In genomic region chr10:121386347-121386746, GRCm38 (mm10) we compare ENCODE assay signal across 11 mouse cellular contexts. TPM values are rescaled to one million over a fixed set of nuclear protein-coding genes. Genes with fewer than 3 reads are reported as not detected.
DNase-seq lines count a peak whose midpoint lies in the region; ATAC-seq and TF ChIP-seq lines count a peak whose summit lies in the region.
"Had no signal": no experiment of that assay in that cellular context is flagged by ENCODE, and none has a peak within 500 bp of the region (broad histone marks: within the 10 kb centered on the region; RNA-seq: fewer than 3 reads in every experiment).

No protein-coding gene starts in this region.

- intact Hi-C loops in gastrocnemius, adult 2 months (cut with DNase I), result no loop called here

- TF ChIP-seq POLR2A in small intestine, adult 2 months (IDR thresholded peaks at IDR 0.05; ENCODE audit: low read depth, low read length), result no peak

- no peaks in the 10 kb centered on the region for H3K27me3 ChIP-seq in midbrain, embryonic 11.5 days (ENCODE audit: control insufficient read depth, insufficient read depth, low read length)
- no peaks in the 10 kb centered on the region for H3K27me3 ChIP-seq in midbrain, embryonic 15.5 days (replicated peaks)
- no peaks in the 10 kb centered on the region for H3K27me3 ChIP-seq in hindbrain, embryonic 13.5 days
- H3K27me3 ChIP-seq in small intestine, adult 2 months (ENCODE audit: control insufficient read depth, insufficient read depth, low read length), result no peaks in the 10 kb centered on the region
- H3K27me3 ChIP-seq: liver, embryonic 12.5 days had no signal

- H3K36me3 ChIP-seq in midbrain, embryonic 11.5 days (ENCODE audit: control insufficient read depth, insufficient read depth, low read length), result peaks cover 3% of the 10 kb centered on the region; the same call in 1 of the 2 replicates
- H3K36me3 ChIP-seq in midbrain, embryonic 15.5 days (replicated peaks), result peaks cover 39% of the 10 kb centered on the region; the same call in 1 of the 2 replicates
- H3K36me3 ChIP-seq in hindbrain, embryonic 13.5 days, result peaks cover 93% of the 10 kb centered on the region
- H3K36me3 ChIP-seq in small intestine, adult 2 months (ENCODE audit: control insufficient read depth, insufficient read depth, low read length), result peaks cover 68% of the 10 kb centered on the region

- no peak for TF ChIP-seq CTCF in gastrocnemius, adult 2 months (IDR thresholded peaks at IDR 0.05)
- no peak for TF ChIP-seq CTCF in small intestine, adult 2 months (IDR thresholded peaks at IDR 0.05; ENCODE audit: extremely low read depth, insufficient read length, insufficient replicate concordance, low read depth, low read length)

- H3K4me2 ChIP-seq in midbrain, embryonic 11.5 days, result no peak overlapping the region
- H3K4me2 ChIP-seq in midbrain, embryonic 15.5 days, result no peak overlapping the region
- no peak overlapping the region for H3K4me2 ChIP-seq in hindbrain, embryonic 13.5 days
- H3K4me2 ChIP-seq: liver, embryonic 12.5 days had no signal

- ATAC-seq in midbrain, embryonic 11.5 days (ENCODE audit: low FRiP score), result 0 out of 2 replicates have a peak, but pooled peaks have one; percentile 19
- ATAC-seq in midbrain, embryonic 15.5 days (replicated peaks), result no peak
- ATAC-seq in hindbrain, embryonic 13.5 days (ENCODE audit: low FRiP score), result no peak
- ATAC-seq: CD4-positive, CD25-positive, alpha-beta regulatory T cell, adult 4 months; liver, embryonic 12.5 days had no signal

- no peaks in the 10 kb centered on the region for H3K9me3 ChIP-seq in midbrain, embryonic 11.5 days (ENCODE audit: control insufficient read depth, low read length)
- no peaks in the 10 kb centered on the region for H3K9me3 ChIP-seq in midbrain, embryonic 15.5 days
- H3K9me3 ChIP-seq in hindbrain, embryonic 13.5 days, result no peaks in the 10 kb centered on the region
- H3K9me3 ChIP-seq: liver, embryonic 12.5 days had no signal

- H3K4me3 ChIP-seq in gastrocnemius, adult 2 months, result peak overlapping the region; percentile 43
- H3K4me3 ChIP-seq in midbrain, embryonic 11.5 days (ENCODE audit: low read depth, low read length), result no peak overlapping the region
- H3K4me3 ChIP-seq in midbrain, embryonic 15.5 days, result no peak overlapping the region
- H3K4me3 ChIP-seq in hindbrain, embryonic 13.5 days, result no peak overlapping the region
- H3K4me3 ChIP-seq in small intestine, adult 2 months (ENCODE audit: low read depth, low read length), result no peak overlapping the region
- H3K4me3 ChIP-seq: liver, embryonic 12.5 days had no signal

- WGBS in midbrain, embryonic 11.5 days, result 80% methylated on average over 9 of the region's 9 CpGs
- WGBS in midbrain, embryonic 15.5 days, result 52% methylated on average over 9 of the region's 9 CpGs
- 54% methylated on average over 9 of the region's 9 CpGs for WGBS in hindbrain, embryonic 13.5 days
- WGBS in small intestine, adult 2 months, result 57% methylated on average over 9 of the region's 9 CpGs

- peak overlapping the region; percentile 76 for H3K27ac ChIP-seq in gastrocnemius, adult 2 months
- no peak overlapping the region for H3K27ac ChIP-seq in midbrain, embryonic 11.5 days (ENCODE audit: low read depth, low read length)
- H3K27ac ChIP-seq in midbrain, embryonic 15.5 days, result no peak overlapping the region
- peak overlapping the region; percentile 69; the same call in 1 of the 2 replicates for H3K27ac ChIP-seq in hindbrain, embryonic 13.5 days
- H3K27ac ChIP-seq in small intestine, adult 2 months (ENCODE audit: insufficient read depth, low read depth, low read length), result peak overlapping the region; percentile 99
- H3K27ac ChIP-seq: liver, embryonic 12.5 days had no signal

- DNase-seq in gastrocnemius, adult 2 months, result peak; percentile 80
- DNase-seq in gastrocnemius, postnatal 10 days, result no peak
- DNase-seq in midbrain, embryonic 11.5 days (ENCODE audit: low spot score, missing footprints), result peak; percentile 75
- no peak for DNase-seq in thymus, postnatal 25 days
- no peak for DNase-seq in thymus, postnatal 0 days (ENCODE audit: low spot score)
- DNase-seq: heart, adult 18-20 months had no signal

- H3K9ac ChIP-seq in midbrain, embryonic 11.5 days (ENCODE audit: low read length), result no peak overlapping the region
- H3K9ac ChIP-seq in midbrain, embryonic 15.5 days, result no peak overlapping the region
- no peak overlapping the region for H3K9ac ChIP-seq in hindbrain, embryonic 13.5 days
- H3K9ac ChIP-seq: liver, embryonic 12.5 days had no signal

- no peaks in the 10 kb centered on the region for H3K4me1 ChIP-seq in midbrain, embryonic 11.5 days (ENCODE audit: control insufficient read depth, insufficient read depth, low read length)
- no peaks in the 10 kb centered on the region for H3K4me1 ChIP-seq in midbrain, embryonic 15.5 days
- H3K4me1 ChIP-seq in hindbrain, embryonic 13.5 days (replicated peaks), result 0 out of 2 replicates have a peak, but pooled peaks cover 9% of the 10 kb centered on the region
- H3K4me1 ChIP-seq in small intestine, adult 2 months (ENCODE audit: control insufficient read depth, insufficient read depth, insufficient read length, low read length), result peaks cover 22% of the 10 kb centered on the region
- H3K4me1 ChIP-seq: liver, embryonic 12.5 days had no signal

RNA-seq across cellular contexts. Expression of gene Gns, which starts 21.5 kb away (rescaled TPM):
- 10 to 100 TPM; 27.3 to 34.0 TPM for total RNA-seq in gastrocnemius, adult 2 months (2021)
- total RNA-seq in gastrocnemius, postnatal 10 days (2021), result 10 to 100 TPM; 43.5 to 57.5 TPM
- 35.9 and 37.3 TPM in 2 replicates for polyA plus RNA-seq in midbrain, embryonic 11.5 days (2014; fragmentation: Nextera tagmentation; extraction: Ambion mirVana)
- polyA plus RNA-seq in midbrain, embryonic 15.5 days (2015; fragmentation: Nextera tagmentation; extraction: Ambion mirVana), result 38.8 and 40.7 TPM in 2 replicates
- polyA plus RNA-seq in hindbrain, embryonic 13.5 days (2015; fragmentation: Nextera tagmentation; extraction: Ambion mirVana), result 41.3 and 42.6 TPM in 2 replicates
- polyA plus RNA-seq in small intestine, adult 2 months (2012; rRNA removed), result 89.5 and 149 TPM in 2 replicates
- polyA plus RNA-seq in thymus, postnatal 0 days (2015; fragmentation: Nextera tagmentation; extraction: Ambion mirVana), result 19.6 and 19.8 TPM in 2 replicates

RNA-seq across cellular contexts. Expression of gene Tbc1d30, which starts 35.3 kb away (rescaled TPM):
- under 1 TPM; 0.20 to 0.36 TPM for total RNA-seq in gastrocnemius, adult 2 months (2021)
- total RNA-seq in gastrocnemius, postnatal 10 days (2021), result under 1 TPM; 0.86 to 0.87 TPM
- polyA plus RNA-seq in midbrain, embryonic 11.5 days (2014; fragmentation: Nextera tagmentation; extraction: Ambion mirVana), result 2.8 and 3.4 TPM in 2 replicates
- polyA plus RNA-seq in midbrain, embryonic 15.5 days (2015; fragmentation: Nextera tagmentation; extraction: Ambion mirVana), result 12.7 and 14.1 TPM in 2 replicates
- 12.6 and 13.6 TPM in 2 replicates for polyA plus RNA-seq in hindbrain, embryonic 13.5 days (2015; fragmentation: Nextera tagmentation; extraction: Ambion mirVana)
- 4.3 and 5.5 TPM in 2 replicates for polyA plus RNA-seq in small intestine, adult 2 months (2012; rRNA removed)
- polyA plus RNA-seq in thymus, postnatal 0 days (2015; fragmentation: Nextera tagmentation; extraction: Ambion mirVana), result 0.25 and 0.37 TPM in 2 replicates

Comparison
In these comparisons a context has a peak if more than half of its experiments do, and no peak if none do; other contexts are left out.
1. DNase-seq: peak in gastrocnemius, adult 2 months (single experiment) and midbrain, embryonic 11.5 days (single experiment); none in gastrocnemius, postnatal 10 days (single experiment), thymus, postnatal 25 days (single experiment) and thymus, postnatal 0 days (single experiment).
2. H3K27ac ChIP-seq: peak in gastrocnemius, adult 2 months (single experiment), hindbrain, embryonic 13.5 days (single experiment) and small intestine, adult 2 months (single experiment); none in midbrain, embryonic 11.5 days (single experiment) and midbrain, embryonic 15.5 days (single experiment).